ENCODE assay signal across 13 mouse cellular contexts in genomic region chr2:60172531-60172914, GRCm38 (mm10). TPM values are rescaled to one million over a fixed set of nuclear protein-coding genes. Genes with fewer than 3 reads are reported as not detected.
DNase-seq lines count a peak whose midpoint lies in the region; ATAC-seq and TF ChIP-seq lines count a peak whose summit lies in the region.
"Had no signal": no experiment of that assay in that cellular context is flagged by ENCODE, and none has a peak within 500 bp of the region (broad histone marks: within the 10 kb centered on the region; RNA-seq: fewer than 3 reads in every experiment).

No protein-coding gene starts in this region.

- no peak; the same call in 1 of the 2 replicates for TF ChIP-seq RAD21 in CH12.LX (IDR thresholded peaks at IDR 0.05; ENCODE audit: low read depth, low read length)

- TF ChIP-seq EP300 in CH12.LX (IDR thresholded peaks at IDR 0.05; ENCODE audit: low read length) = peak; percentile 78; the same call in 1 of the 2 replicates

- H3K4me3 ChIP-seq in CH12.LX (replicated peaks in 1 of 3; ENCODE audit: low read depth in 2 of 3, low read length in 2 of 3, poor library complexity in 1 of 3) = peak overlapping the region in 2 of 3 experiments; percentile 8 to 23
- no peak overlapping the region for H3K4me3 ChIP-seq in forebrain, embryonic 10.5 days
- no peak overlapping the region for H3K4me3 ChIP-seq in forebrain, embryonic 15.5 days
- no peak overlapping the region for H3K4me3 ChIP-seq in thymus, adult 2 months (ENCODE audit: control insufficient read depth, insufficient read depth, low read length)
- H3K4me3 ChIP-seq: erythroblast, embryonic 14.5 days; hindbrain, embryonic 15.5 days; lung, embryonic 15.5 days had no signal

- no peaks in the 10 kb centered on the region for H3K36me3 ChIP-seq in CH12.LX (replicated peaks in 1 of 2; ENCODE audit: control insufficient read depth in 1 of 2, insufficient read depth in 1 of 2, low read length in 1 of 2)
- H3K36me3 ChIP-seq in forebrain, embryonic 10.5 days (replicated peaks) = no peaks in the 10 kb centered on the region
- H3K36me3 ChIP-seq in forebrain, embryonic 15.5 days = no peaks in the 10 kb centered on the region
- no peaks in the 10 kb centered on the region for H3K36me3 ChIP-seq in thymus, adult 2 months (ENCODE audit: control insufficient read depth, insufficient read depth, low read length)
- H3K36me3 ChIP-seq: hindbrain, embryonic 15.5 days; lung, embryonic 15.5 days had no signal

- peak; percentile 80 for DNase-seq in 416B (ENCODE audit: low read depth)
- peak; percentile 93 for DNase-seq in CH12.LX (ENCODE audit: extremely low read depth)
- no peak for DNase-seq in cerebellum, adult 11 months
- no peak for DNase-seq in forebrain, embryonic 10.5 days (ENCODE audit: extremely low spot score, low spot score)
- DNase-seq in thymus, adult 2 months = no peak
- DNase-seq: cerebellum, adult 9-10 months; gastrocnemius, postnatal 36 days had no signal

- peak overlapping the region; percentile 73 for H3K4me2 ChIP-seq in CH12.LX (ENCODE audit: insufficient read depth, low read depth, poor library complexity, severe bottlenecking)
- H3K4me2 ChIP-seq in forebrain, embryonic 15.5 days (replicated peaks) = no peak overlapping the region
- H3K4me2 ChIP-seq: hindbrain, embryonic 15.5 days; lung, embryonic 15.5 days had no signal

- dilution Hi-C loops in CH12.LX (cut with MboI; ENCODE audit: extremely low pct_ligation_motif_present, extremely low pct_unique_long_range_greater_than_20kb, low sequenced_read_pairs) = no loop called here

- H3K4me1 ChIP-seq in CH12.LX (ENCODE audit: control insufficient read depth in 1 of 2, insufficient read depth in 2 of 2) = peaks cover 2 to 40% of the 10 kb centered on the region in 2 experiments; a peak in 3 of 4 replicates
- 0 out of 2 replicates have a peak, but pooled peaks cover 4% of the 10 kb centered on the region for H3K4me1 ChIP-seq in forebrain, embryonic 10.5 days
- H3K4me1 ChIP-seq in forebrain, embryonic 15.5 days = no peaks in the 10 kb centered on the region
- peaks cover 9% of the 10 kb centered on the region for H3K4me1 ChIP-seq in thymus, adult 2 months (replicated peaks; ENCODE audit: control insufficient read depth, insufficient read depth, low read length)
- H3K4me1 ChIP-seq: hindbrain, embryonic 15.5 days; lung, embryonic 15.5 days had no signal

- in situ Hi-C loops in CH12.LX (cut with MboI; ENCODE audit: low pct_ligation_motif_present, low pct_unique_long_range_greater_than_20kb, low sequenced_read_pairs) = no loop called here

- TF ChIP-seq POLR2A in CH12.LX (IDR thresholded peaks at IDR 0.05; ENCODE audit: low read depth, low read length) = peak; percentile 56
- TF ChIP-seq POLR2A in thymus, adult 2 months (IDR thresholded peaks at IDR 0.05; ENCODE audit: control insufficient read depth, extremely low read depth, insufficient read depth, low read length, poor library complexity) = no peak

- no peak for TF ChIP-seq CTCF in CH12.LX (conservative IDR thresholded peaks at IDR 0.05 in 1 of 2, IDR thresholded peaks at IDR 0.05 in 1 of 2; ENCODE audit: low read depth in 2 of 2, low read length in 2 of 2)
- TF ChIP-seq CTCF in thymus, adult 2 months (IDR thresholded peaks at IDR 0.05; ENCODE audit: borderline replicate concordance, control insufficient read depth, extremely low read depth, insufficient read depth, low read length, poor library complexity) = no peak

- peaks cover 11% of the 10 kb centered on the region for H3K9me3 ChIP-seq in CH12.LX (replicated peaks; ENCODE audit: low read length)
- H3K9me3 ChIP-seq in forebrain, embryonic 10.5 days = no peaks in the 10 kb centered on the region; the same call in 1 of the 2 replicates
- H3K9me3 ChIP-seq in forebrain, embryonic 15.5 days = no peaks in the 10 kb centered on the region
- H3K9me3 ChIP-seq: hindbrain, embryonic 15.5 days; lung, embryonic 15.5 days had no signal

- H3K9ac ChIP-seq in CH12.LX (ENCODE audit: insufficient read depth, low read depth) = peak overlapping the region; percentile 42; the same call in 1 of the 2 replicates
- no peak overlapping the region for H3K9ac ChIP-seq in forebrain, embryonic 15.5 days (replicated peaks)
- H3K9ac ChIP-seq: hindbrain, embryonic 15.5 days; lung, embryonic 15.5 days had no signal

- peak; percentile 83 to 86 for ATAC-seq in hematopoietic stem cell, adult 5-6 weeks (replicated peaks in 1 of 2; ENCODE audit: insufficient read depth in 1 of 2, low FRiP score in 2 of 2, low TSS enrichment in 1 of 2, low read depth in 1 of 2, poor library complexity in 2 of 2, severe bottlenecking in 2 of 2)
- peak; percentile 75 for ATAC-seq in megakaryocyte progenitor cell, adult 5-6 weeks (replicated peaks; ENCODE audit: poor library complexity)
- ATAC-seq in forebrain, embryonic 15.5 days (replicated peaks) = no peak

- no peaks in the 10 kb centered on the region for H3K79me2 ChIP-seq in CH12.LX (replicated peaks; ENCODE audit: control insufficient read depth, extremely low read depth, insufficient read depth, poor library complexity, severe bottlenecking)

- H3K27ac ChIP-seq in CH12.LX (ENCODE audit: insufficient read depth, low read depth) = peak overlapping the region; percentile 67
- H3K27ac ChIP-seq in forebrain, embryonic 10.5 days = no peak overlapping the region
- H3K27ac ChIP-seq in forebrain, embryonic 15.5 days (replicated peaks) = no peak overlapping the region
- H3K27ac ChIP-seq in thymus, adult 2 months (ENCODE audit: control insufficient read depth, insufficient read depth, low read length) = no peak overlapping the region
- H3K27ac ChIP-seq: hindbrain, embryonic 15.5 days; lung, embryonic 15.5 days had no signal

- no peaks in the 10 kb centered on the region for H3K27me3 ChIP-seq in CH12.LX (replicated peaks)
- no peaks in the 10 kb centered on the region for H3K27me3 ChIP-seq in forebrain, embryonic 10.5 days (ENCODE audit: poor library complexity, severe bottlenecking)
- no peaks in the 10 kb centered on the region for H3K27me3 ChIP-seq in forebrain, embryonic 15.5 days
- no peaks in the 10 kb centered on the region for H3K27me3 ChIP-seq in thymus, adult 2 months (ENCODE audit: control insufficient read depth, insufficient read depth, low read length)
- H3K27me3 ChIP-seq: hindbrain, embryonic 15.5 days; lung, embryonic 15.5 days had no signal

- WGBS in forebrain, embryonic 10.5 days = 61% methylated on average over 2 of the region's 2 CpGs
- WGBS in forebrain, embryonic 15.5 days = 59% methylated on average over 2 of the region's 2 CpGs
- 24% methylated on average over 2 of the region's 2 CpGs for WGBS in thymus, adult 2 months

TF ChIP-seq in CH12.LX, 34 proteins besides CTCF, POLR2A, EP300 and RAD21:
- TF ChIP-seq MAX (IDR thresholded peaks at IDR 0.05; ENCODE audit: low read length) (no peak; the same call in 1 of the 2 replicates), ETS1 (conservative IDR thresholded peaks at IDR 0.05; ENCODE audit: low read depth, low read length) (peak; percentile 40; the same call in 1 of the 2 replicates), MEF2A (IDR thresholded peaks at IDR 0.05; ENCODE audit: borderline replicate concordance, low read depth, low read length) (peak; percentile 37), IRF4 (IDR thresholded peaks at IDR 0.05; ENCODE audit: low read depth, low read length) (peak; percentile 87), CHD1 (IDR thresholded peaks at IDR 0.05; ENCODE audit: low read depth, low read length) (0 out of 2 replicates have a peak, but pooled peaks have one; percentile 60), ELF1 (IDR thresholded peaks at IDR 0.05; ENCODE audit: low read depth, low read length) (no peak), TCF12 (IDR thresholded peaks at IDR 0.05; ENCODE audit: low read depth, low read length) (0 out of 2 replicates have a peak, but pooled peaks have one; percentile 5), UBTF (IDR thresholded peaks at IDR 0.05; ENCODE audit: low read depth, low read length) (0 out of 2 replicates have a peak, but pooled peaks have one; percentile 27), TBP (conservative IDR thresholded peaks at IDR 0.05; ENCODE audit: low read depth, low read length) (peak; percentile 73; the same call in 1 of the 2 replicates), JUND (conservative IDR thresholded peaks at IDR 0.05; ENCODE audit: low read depth, low read length) (no peak), MAZ (IDR thresholded peaks at IDR 0.05; ENCODE audit: low read depth, low read length) (no peak), BHLHE40 (IDR thresholded peaks at IDR 0.05; ENCODE audit: low read depth, low read length) (peak; percentile 89), HCFC1 (IDR thresholded peaks at IDR 0.05; ENCODE audit: low read depth, low read length) (no peak), NELFE (IDR thresholded peaks at IDR 0.05; ENCODE audit: low read depth, low read length) (0 out of 2 replicates have a peak, but pooled peaks have one; percentile 31), ZNF384 (IDR thresholded peaks at IDR 0.05; ENCODE audit: low read depth, low read length) (no peak), CHD2 (IDR thresholded peaks at IDR 0.05; ENCODE audit: low read length) (no peak)
TF ChIP-seq in CH12.LX: peak in this region for 9.

RNA-seq across cellular contexts. Expression of gene Baz2b, which starts 37.1 kb away (rescaled TPM):
- total RNA-seq in CH12.LX (2012; rRNA removed) (27.6 and 31.9 TPM in 2 replicates), CH12.LX (2014; rRNA removed) (17.3 and 17.5 TPM in 2 replicates)
- polyA plus RNA-seq in CH12.LX (2012; ENCODE audit: insufficient read length, low read depth) = 36.3 and 40.1 TPM in 2 replicates
- total RNA-seq in hematopoietic stem cell, adult 5-6 weeks (2017) = 161 and 225 TPM in 2 replicates
- 59.4 and 70.1 TPM in 2 replicates for total RNA-seq in megakaryocyte progenitor cell, adult 5-6 weeks (2015)
- 95.7 and 107 TPM in 2 replicates for total RNA-seq in megakaryocyte progenitor cell, adult 5-6 weeks (2017)
- 58.2 and 60.4 TPM in 2 replicates for polyA plus RNA-seq in forebrain, embryonic 10.5 days (2016; fragmentation: Nextera tagmentation; extraction: Ambion mirVana)
- 71.6 and 75.0 TPM in 2 replicates for polyA plus RNA-seq in forebrain, embryonic 15.5 days (2015; fragmentation: Nextera tagmentation; extraction: Ambion mirVana)
- 25.9 and 28.0 TPM in 2 replicates for polyA plus RNA-seq in thymus, adult 2 months (2012; rRNA removed)

RNA-seq across cellular contexts. Expression of gene March7, which starts 37.2 kb away (rescaled TPM):
- total RNA-seq in CH12.LX (2012; rRNA removed) = 40.0 and 44.5 TPM in 2 replicates
- total RNA-seq in CH12.LX (2014; rRNA removed) = 121 and 149 TPM in 2 replicates
- 52.1 and 53.7 TPM in 2 replicates for polyA plus RNA-seq in CH12.LX (2012; ENCODE audit: insufficient read length, low read depth)
- 111 and 135 TPM in 2 replicates for total RNA-seq in hematopoietic stem cell, adult 5-6 weeks (2017)
- total RNA-seq in megakaryocyte progenitor cell, adult 5-6 weeks (2015) = 63.5 and 73.5 TPM in 2 replicates
- 55.4 and 65.6 TPM in 2 replicates for total RNA-seq in megakaryocyte progenitor cell, adult 5-6 weeks (2017)
- polyA plus RNA-seq in forebrain, embryonic 10.5 days (2016; fragmentation: Nextera tagmentation; extraction: Ambion mirVana) = 69.5 and 76.4 TPM in 2 replicates
- 103 and 114 TPM in 2 replicates for polyA plus RNA-seq in forebrain, embryonic 15.5 days (2015; fragmentation: Nextera tagmentation; extraction: Ambion mirVana)
- 23.3 and 24.3 TPM in 2 replicates for polyA plus RNA-seq in thymus, adult 2 months (2012; rRNA removed)

Comparison
In these comparisons a context has a peak if more than half of its experiments do, and no peak if none do; other contexts are left out.
1. DNase-seq: peak in 416B (single experiment) and CH12.LX (single experiment); none in cerebellum, adult 11 months (single experiment), forebrain, embryonic 10.5 days (single experiment) and thymus, adult 2 months (single experiment).
2. H3K4me3 ChIP-seq: peak in CH12.LX (2 of 3); none in forebrain, embryonic 10.5 days (single experiment), forebrain, embryonic 15.5 days (single experiment) and thymus, adult 2 months (single experiment).